Mouse (Mus musculus): ENCODE data around the gene Zswim4.

DNA sequence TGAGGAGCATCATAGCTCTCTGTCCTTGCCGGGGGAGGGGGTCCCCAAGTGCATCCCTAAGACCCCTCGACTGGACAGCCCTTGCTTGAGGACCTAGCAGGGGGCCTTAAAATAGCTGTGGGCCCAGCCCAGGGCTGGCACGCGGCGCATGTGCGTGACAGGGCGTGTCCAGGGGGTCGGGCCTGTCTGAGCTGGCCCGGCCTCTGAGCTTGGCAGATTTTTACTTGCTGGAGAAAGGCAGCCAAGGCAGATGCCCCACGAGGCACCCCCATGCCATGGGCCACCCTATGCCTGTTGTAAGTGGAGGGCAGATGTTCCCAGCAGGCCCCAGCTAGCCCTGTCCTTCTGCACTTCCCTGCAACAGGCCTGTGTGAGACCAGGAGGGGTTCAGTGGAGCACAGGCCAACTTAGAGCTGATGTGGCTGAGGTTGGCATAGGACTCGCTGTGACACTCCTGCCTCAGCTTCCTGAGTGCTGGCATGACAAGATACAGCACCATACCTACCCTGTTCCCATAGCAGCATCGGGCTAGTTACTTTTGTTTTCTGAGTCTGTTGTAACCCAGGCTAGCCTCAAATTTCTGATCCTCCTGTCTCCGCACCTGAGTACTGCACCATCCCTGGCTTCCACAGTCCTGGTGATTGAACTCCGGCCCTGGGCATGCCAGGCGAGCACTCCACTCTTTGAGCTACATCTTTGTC lies 35.2 kb downstream of the Zswim4 start:
- TF ChIP-seq ZNF384 (IDR thresholded peaks at IDR 0.05; ENCODE audit: low read depth, low read length), result no peak
- TF ChIP-seq HCFC1 (IDR thresholded peaks at IDR 0.05; ENCODE audit: borderline replicate concordance, insufficient read depth, low read length), result no peak

Data from ES-E14 (cell line).